Mouse (Mus musculus) forebrain, embryonic 12.5 days (tissue): ENCODE data around the gene Esrrg. TPM values are rescaled to one million over a fixed set of nuclear protein-coding genes. Genes with fewer than 3 reads are reported as not detected.

Experiments
- ATAC-seq: fragments of 200-750 bp; cut with Nextera tagmentation; 2 replicates; pipeline ENCODE4 v1.8.0; 2017; ENCODE audit warnings: moderate TSS enrichment; ENCODE audit not compliant: low FRiP score
- H3K27ac ChIP-seq: fragments of 300-500 bp; sonication (generic); 2 replicates; pipeline ENCODE4 v1.5.1; 2016; ENCODE audit warnings: mild to moderate bottlenecking
- H3K27me3 ChIP-seq: fragments of 300-500 bp; sonication (generic); 2 replicates; pipeline ENCODE4 v1.6.1; 2016; ENCODE audit warnings: mild to moderate bottlenecking
- H3K36me3 ChIP-seq: fragments of 300-500 bp; sonication (generic); replicated peaks from 2 replicates; pipeline ENCODE4 v1.6.1; 2016; ENCODE audit warnings: mild to moderate bottlenecking
- H3K4me1 ChIP-seq: fragments of 300-500 bp; sonication (generic); 2 replicates; pipeline ENCODE4 v1.6.1; 2016
- H3K4me2 ChIP-seq: fragments of 300-500 bp; sonication (generic); 2 replicates; pipeline ENCODE4 v1.6.1; 2016; ENCODE audit warnings: mild to moderate bottlenecking, moderate library complexity
- H3K4me3 ChIP-seq: fragments of 300-500 bp; sonication (generic); replicated peaks from 2 replicates; pipeline ENCODE4 v1.5.1; 2016; ENCODE audit warnings: mild to moderate bottlenecking
- H3K9ac ChIP-seq: fragments of 300-500 bp; sonication (generic); 2 replicates; pipeline ENCODE4 v1.6.1; 2016; ENCODE audit warnings: mild to moderate bottlenecking
- H3K9me3 ChIP-seq: fragments of 300-500 bp; sonication (generic); 2 replicates; pipeline ENCODE4 v1.6.1; 2016
- WGBS: fragments of 180-500 bp; shearing (Covaris S2); methylation state at CpG from one replicate; pipeline ENCODE4 v1.1.7; 2016; 5-methylcytosine and 5-hydroxymethylcytosine counted together
- polyA plus RNA-seq: library from polyadenylated mRNA; unstranded; fragments of >200 nt; fragmentation: Nextera tagmentation; extraction: Ambion mirVana; gene quantifications from 2 replicates; pipeline ENCODE4 v1.2.1, GENCODE M21; 2016

The Esrrg gene
- polyA plus RNA-seq, 1 experiment from 2014 or later, result 8.1 TPM

DNA sequence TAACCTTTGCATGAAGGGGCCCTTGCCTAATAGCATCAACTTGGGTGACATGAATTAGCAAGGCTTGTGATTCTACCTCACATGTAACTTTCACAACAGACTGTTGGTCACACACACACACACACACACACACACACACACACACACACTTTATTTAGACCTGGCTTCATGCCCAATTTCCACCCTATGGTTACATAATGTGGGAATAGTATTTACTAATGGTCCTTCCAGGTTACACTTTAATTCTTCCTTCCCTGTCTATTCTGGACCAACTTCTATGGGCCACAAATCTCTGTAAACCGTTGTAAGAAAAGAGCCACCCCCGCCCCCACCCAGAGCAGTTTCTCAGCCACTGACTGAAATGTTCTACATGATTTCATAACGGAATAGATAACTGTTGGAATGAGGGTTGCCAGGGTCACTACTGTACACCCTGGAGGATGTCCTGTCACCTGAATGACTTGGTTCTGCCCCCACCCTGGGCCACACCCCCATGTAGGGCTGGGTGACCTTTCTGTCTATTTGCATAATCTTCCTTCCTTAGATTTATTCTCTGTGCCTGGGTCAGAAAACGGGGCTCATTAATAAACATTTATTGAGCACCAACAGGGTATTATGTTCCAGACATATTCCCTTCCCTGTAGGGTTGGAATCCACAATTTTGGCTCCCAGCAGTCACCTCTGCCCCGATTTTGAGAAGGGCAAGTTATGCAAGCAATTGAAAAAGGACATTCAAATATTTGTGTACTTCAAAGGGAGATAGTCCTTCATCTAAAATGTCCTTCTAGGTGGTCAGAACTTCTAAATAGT, 154.3 kb downstream of the Esrrg start:
- WGBS, result 75% methylated on average over 5 of the region's 5 CpGs
- Histone ChIP-seq H3K27ac (no peak overlapping the region), H3K4me3 (no peak overlapping the region), H3K4me1 (peaks cover 9% of the 10 kb centered on the region), H3K27me3 (no peaks in the 10 kb centered on the region), H3K9ac (no peak overlapping the region), H3K9me3 (no peaks in the 10 kb centered on the region), H3K4me2 (no peak overlapping the region), H3K36me3 (no peaks in the 10 kb centered on the region)
- ATAC-seq, result no peak

DNA sequence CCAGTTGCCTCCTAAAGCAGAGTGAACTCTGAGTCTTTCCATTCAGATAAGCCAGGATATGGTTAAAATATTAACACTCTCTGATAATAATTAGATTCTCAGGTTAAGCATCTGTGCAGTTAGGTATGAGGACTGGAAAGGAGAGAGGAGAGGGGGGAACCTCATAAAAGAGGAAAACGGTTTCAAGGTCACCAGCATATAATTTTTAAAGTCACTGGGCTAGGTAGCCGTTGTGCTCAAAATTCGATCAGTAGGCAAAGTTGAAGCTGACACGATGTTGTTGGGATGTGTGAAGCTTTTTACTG, 154.8 kb downstream of the Esrrg start:
- no peak overlapping the region for H3K27ac ChIP-seq
- 88% methylated on average over 4 of the region's 4 CpGs for WGBS

DNA sequence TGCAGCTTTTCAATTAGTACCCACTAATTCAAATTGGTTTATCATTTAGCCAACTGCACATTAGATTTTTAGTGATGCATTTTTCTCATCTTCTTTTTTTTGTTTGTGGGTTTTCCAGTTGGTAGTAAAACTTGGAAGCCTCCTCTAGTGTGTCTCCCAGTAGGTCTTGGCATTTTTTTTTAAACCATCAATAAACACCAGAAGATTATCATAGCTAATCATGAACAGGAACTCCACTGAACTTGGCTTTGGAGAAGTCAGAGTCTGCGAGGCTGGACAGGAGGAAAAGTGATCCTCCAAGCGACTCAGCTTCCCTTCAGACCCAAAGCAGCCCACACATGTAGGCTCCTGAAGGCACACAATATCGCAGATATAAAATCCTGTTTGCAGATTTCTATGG, 155.2 kb downstream of the Esrrg start:
- Histone ChIP-seq H3K4me2 (no peak overlapping the region), H3K9me3 (no peaks in the 10 kb centered on the region), H3K27me3 (no peaks in the 10 kb centered on the region), H3K27ac (no peak overlapping the region), H3K9ac (no peak overlapping the region), H3K36me3 (no peaks in the 10 kb centered on the region), H3K4me1 (peaks cover 7% of the 10 kb centered on the region), H3K4me3 (no peak overlapping the region)
- no peak for ATAC-seq
- WGBS, result 82% methylated on average over 3 of the region's 3 CpGs

More for the DNA sequence above, 154.8 kb downstream of the Esrrg start:
- no peak for ATAC-seq
- H3K9ac ChIP-seq, result no peak overlapping the region
- peaks cover 7% of the 10 kb centered on the region for H3K4me1 ChIP-seq
- no peak overlapping the region for H3K4me2 ChIP-seq
- H3K9me3 ChIP-seq, result no peaks in the 10 kb centered on the region
- no peaks in the 10 kb centered on the region for H3K27me3 ChIP-seq
- H3K4me3 ChIP-seq, result no peak overlapping the region
- H3K36me3 ChIP-seq, result no peaks in the 10 kb centered on the region

DNA sequence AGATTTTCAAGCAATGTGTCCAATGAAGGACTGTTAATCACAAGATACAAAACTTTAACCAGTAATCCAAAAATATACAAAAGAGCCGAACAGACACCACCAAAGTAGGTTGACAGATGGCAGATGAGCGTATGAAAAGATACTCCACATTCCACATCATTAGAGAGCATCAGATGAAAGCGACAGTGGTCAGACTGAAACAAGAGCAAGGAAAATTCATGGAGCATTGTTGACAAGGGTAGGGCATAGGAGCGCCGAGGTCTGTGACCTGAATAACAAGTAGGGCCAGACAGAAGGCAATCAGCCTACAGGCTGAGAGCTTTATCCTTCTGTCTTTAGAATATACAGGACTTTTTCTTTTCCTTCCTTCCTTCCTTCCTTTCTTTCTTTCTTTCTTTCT, 157.0 kb downstream of the Esrrg start:
- Histone ChIP-seq H3K36me3 (no peaks in the 10 kb centered on the region), H3K4me1 (peaks cover 7% of the 10 kb centered on the region), H3K4me3 (no peak overlapping the region), H3K27ac (no peak overlapping the region), H3K4me2 (no peak overlapping the region), H3K27me3 (no peaks in the 10 kb centered on the region), H3K9ac (no peak overlapping the region), H3K9me3 (no peaks in the 10 kb centered on the region)
- WGBS, result 73% methylated on average over 5 of the region's 5 CpGs
- no peak for ATAC-seq

DNA sequence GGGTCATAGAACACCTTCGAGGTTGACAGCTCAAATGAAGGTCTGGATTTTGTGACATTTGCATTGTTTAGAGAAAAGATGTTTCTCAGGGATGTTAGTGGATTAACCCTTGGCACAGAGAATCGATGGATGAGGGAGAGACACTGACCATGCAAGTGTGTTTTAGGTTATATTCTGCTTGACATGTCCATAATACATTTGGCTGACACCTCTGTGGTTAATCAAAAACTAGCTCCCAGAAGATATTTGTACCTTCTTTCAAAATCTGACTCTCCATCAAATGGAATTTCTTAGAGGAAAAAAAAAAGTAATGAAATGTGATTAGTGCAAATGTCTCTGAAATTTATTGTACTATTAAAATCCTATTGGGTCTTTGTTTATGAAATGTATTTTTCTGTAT, 158.8 kb downstream of the Esrrg start:
- Histone ChIP-seq H3K27ac (no peak overlapping the region), H3K4me2 (no peak overlapping the region), H3K4me1 (peaks cover 7% of the 10 kb centered on the region), H3K4me3 (no peak overlapping the region), H3K9ac (no peak overlapping the region), H3K27me3 (no peaks in the 10 kb centered on the region), H3K9me3 (no peaks in the 10 kb centered on the region), H3K36me3 (no peaks in the 10 kb centered on the region)
- 85% methylated on average over 2 of the region's 2 CpGs for WGBS
- ATAC-seq, result no peak

DNA sequence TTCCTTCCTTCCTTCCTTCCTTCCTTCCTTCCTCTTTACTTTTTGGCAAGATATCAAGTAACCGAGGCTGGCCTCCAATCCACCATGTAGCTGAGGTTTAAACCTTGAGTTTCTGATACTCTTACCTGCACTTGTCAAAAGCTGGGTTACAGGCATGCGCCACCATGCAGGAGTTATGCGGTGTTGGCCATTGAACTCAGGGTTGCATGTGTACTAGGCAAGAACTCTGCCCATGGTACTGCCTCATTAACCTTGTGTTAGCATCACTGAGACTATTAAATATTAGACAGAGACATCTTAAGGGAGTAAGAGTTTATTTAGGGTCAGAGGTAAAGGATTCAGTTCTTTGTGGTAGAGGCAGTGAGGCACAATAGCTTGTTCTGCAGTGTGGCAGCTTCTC, 161.6 kb downstream of the Esrrg start:
- Histone ChIP-seq H3K4me3 (no peak overlapping the region), H3K4me1 (peaks cover 3% of the 10 kb centered on the region; the same call in 1 of the 2 replicates), H3K4me2 (no peak overlapping the region), H3K27ac (no peak overlapping the region), H3K9me3 (no peaks in the 10 kb centered on the region), H3K27me3 (no peaks in the 10 kb centered on the region), H3K9ac (no peak overlapping the region), H3K36me3 (no peaks in the 10 kb centered on the region)
- 96% methylated on average over 3 of the region's 3 CpGs for WGBS
- no peak for ATAC-seq

- Histone ChIP-seq H3K4me3 (no peak overlapping the region), H3K4me1 (no peaks in the 10 kb centered on the region), H3K27me3 (no peaks in the 10 kb centered on the region), H3K9ac (no peak overlapping the region), H3K36me3 (no peaks in the 10 kb centered on the region), H3K4me2 (no peak overlapping the region), H3K9me3 (no peaks in the 10 kb centered on the region), H3K27ac (no peak overlapping the region)
- 38% methylated on average over 4 of the region's 4 CpGs for WGBS
- ATAC-seq, result no peak
Observed at GRCm38 (mm10) chr1:187771067-187771466, 162.5 kb downstream of the Esrrg start.

DNA sequence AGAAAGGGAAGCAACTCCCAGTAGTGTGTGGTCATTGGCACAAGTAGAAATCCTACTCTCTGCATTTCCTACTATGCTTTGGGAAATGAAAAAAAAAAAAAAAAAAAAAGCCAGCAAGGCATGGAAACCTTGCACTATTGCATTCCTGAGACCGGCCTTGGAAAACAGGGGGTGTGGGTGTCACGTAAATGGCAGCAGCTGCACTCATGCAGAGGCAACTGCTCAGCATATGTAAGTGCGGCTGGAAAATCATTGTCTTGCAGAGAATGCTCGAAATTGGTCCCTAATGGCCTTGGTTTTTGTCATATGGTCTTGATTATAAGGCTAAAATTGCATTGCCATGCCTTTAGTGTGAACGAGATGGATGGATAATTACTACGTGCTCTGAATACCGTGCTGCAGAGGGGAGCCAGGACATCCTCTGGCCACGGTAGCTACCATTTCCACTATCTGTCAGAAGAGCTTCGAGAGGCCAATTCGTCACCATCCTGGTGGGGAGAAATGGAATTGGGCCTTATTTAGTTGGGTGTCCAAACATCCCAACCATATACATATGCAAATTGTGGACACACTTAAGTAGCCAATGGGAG, 171.1 kb downstream of the Esrrg start:
- ATAC-seq, result 0 out of 2 replicates have a peak, but pooled peaks have one; percentile 70
- Histone ChIP-seq H3K9me3 (0 out of 2 replicates have a peak, but pooled peaks cover 4% of the 10 kb centered on the region), H3K4me2 (no peak overlapping the region), H3K9ac (no peak overlapping the region), H3K27ac (no peak overlapping the region), H3K36me3 (no peaks in the 10 kb centered on the region), H3K4me1 (no peaks in the 10 kb centered on the region), H3K4me3 (no peak overlapping the region), H3K27me3 (no peaks in the 10 kb centered on the region)
- 73% methylated on average over 10 of the region's 10 CpGs for WGBS

- H3K36me3 ChIP-seq, result no peaks in the 10 kb centered on the region
- no peak overlapping the region for H3K27ac ChIP-seq
- H3K4me3 ChIP-seq, result no peak overlapping the region
- H3K4me1 ChIP-seq, result peaks cover 14% of the 10 kb centered on the region
- no peak overlapping the region for H3K4me2 ChIP-seq
- ATAC-seq, result no peak
- 75% methylated on average over 4 of the region's 4 CpGs for WGBS
- no peaks in the 10 kb centered on the region for H3K9me3 ChIP-seq
- no peaks in the 10 kb centered on the region for H3K27me3 ChIP-seq
- H3K9ac ChIP-seq, result no peak overlapping the region
Observed at GRCm38 (mm10) chr1:187785226-187785625, 176.6 kb downstream of the Esrrg start.

GRCm38 (mm10) chr1:187787055-187788016, 178.7 kb downstream of the Esrrg start:
- Histone ChIP-seq H3K9ac (no peak overlapping the region), H3K27ac (no peak overlapping the region), H3K27me3 (no peaks in the 10 kb centered on the region), H3K4me2 (no peak overlapping the region), H3K4me1 (peaks cover 14% of the 10 kb centered on the region), H3K9me3 (no peaks in the 10 kb centered on the region), H3K4me3 (no peak overlapping the region), H3K36me3 (no peaks in the 10 kb centered on the region)
- no peak for ATAC-seq
- WGBS, result 14% methylated on average over 7 of the region's 7 CpGs

DNA sequence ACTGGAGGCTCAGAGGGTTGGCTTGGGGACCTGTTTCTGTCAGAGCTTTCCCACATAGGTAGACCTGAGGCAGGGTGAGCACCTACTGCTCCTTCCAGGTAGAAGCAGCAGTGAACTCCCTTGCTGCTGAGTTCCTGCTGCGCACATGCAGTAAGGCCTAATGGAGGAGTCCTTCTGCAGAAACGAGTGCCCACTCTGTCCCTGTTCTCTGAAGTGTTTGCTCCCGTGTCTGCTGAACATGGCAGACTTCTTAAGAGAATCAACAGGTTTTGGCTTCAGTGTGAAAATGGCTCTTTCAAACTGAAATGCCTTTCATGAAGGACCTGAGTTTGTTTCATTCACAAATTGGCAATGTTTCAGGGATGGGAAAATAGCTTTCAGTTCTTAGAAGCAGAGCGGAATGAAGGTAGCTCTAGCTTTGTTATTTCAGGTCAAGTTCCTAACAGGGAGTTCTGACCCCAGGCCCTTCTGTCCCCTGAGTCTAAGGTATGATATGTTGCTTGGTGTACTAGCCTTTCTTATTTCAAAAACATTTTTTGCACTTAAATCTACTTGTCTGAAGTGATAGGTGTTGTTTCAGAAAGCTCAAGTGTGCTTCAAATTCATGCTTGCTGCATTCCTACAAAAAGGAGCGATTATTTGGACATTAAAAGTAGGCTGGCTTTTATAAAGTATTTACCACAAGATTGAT, 185.8 kb downstream of the Esrrg start:
- no peak for ATAC-seq
- Histone ChIP-seq H3K4me3 (no peak overlapping the region), H3K9me3 (no peaks in the 10 kb centered on the region), H3K4me1 (0 out of 2 replicates have a peak, but pooled peaks cover 5% of the 10 kb centered on the region), H3K36me3 (no peaks in the 10 kb centered on the region), H3K4me2 (no peak overlapping the region), H3K27me3 (no peaks in the 10 kb centered on the region), H3K9ac (no peak overlapping the region), H3K27ac (no peak overlapping the region)
- WGBS, result 89% methylated on average over 5 of the region's 5 CpGs

DNA sequence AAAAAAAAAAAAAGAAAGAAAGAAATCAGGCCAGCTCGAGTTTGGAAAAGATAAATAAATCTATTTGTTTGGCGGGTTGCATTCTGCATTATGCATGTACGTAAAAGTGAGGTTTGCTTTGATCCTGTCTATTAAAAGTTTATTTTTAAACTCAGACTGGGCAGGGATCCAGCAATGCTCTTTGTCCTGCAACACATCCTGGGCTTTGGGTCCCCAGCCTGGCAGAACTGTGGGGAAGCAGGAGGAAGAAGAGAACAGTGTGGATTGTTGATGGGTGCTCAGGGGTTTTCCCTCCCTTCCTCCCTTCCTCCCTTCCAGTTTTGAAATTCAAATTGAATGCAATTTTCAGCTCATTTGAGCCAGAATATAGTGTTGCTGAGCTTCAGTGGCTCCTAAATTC, 187.0 kb downstream of the Esrrg start:
- no peak for ATAC-seq
- Histone ChIP-seq H3K4me3 (no peak overlapping the region), H3K27me3 (no peaks in the 10 kb centered on the region), H3K9me3 (no peaks in the 10 kb centered on the region), H3K4me1 (0 out of 2 replicates have a peak, but pooled peaks cover 5% of the 10 kb centered on the region), H3K27ac (no peak overlapping the region), H3K9ac (no peak overlapping the region), H3K36me3 (no peaks in the 10 kb centered on the region), H3K4me2 (no peak overlapping the region)
- 75% methylated on average over 3 of the region's 3 CpGs for WGBS
